ENCODE assay signal across 9 mouse cellular contexts in the genomic region with DNA sequence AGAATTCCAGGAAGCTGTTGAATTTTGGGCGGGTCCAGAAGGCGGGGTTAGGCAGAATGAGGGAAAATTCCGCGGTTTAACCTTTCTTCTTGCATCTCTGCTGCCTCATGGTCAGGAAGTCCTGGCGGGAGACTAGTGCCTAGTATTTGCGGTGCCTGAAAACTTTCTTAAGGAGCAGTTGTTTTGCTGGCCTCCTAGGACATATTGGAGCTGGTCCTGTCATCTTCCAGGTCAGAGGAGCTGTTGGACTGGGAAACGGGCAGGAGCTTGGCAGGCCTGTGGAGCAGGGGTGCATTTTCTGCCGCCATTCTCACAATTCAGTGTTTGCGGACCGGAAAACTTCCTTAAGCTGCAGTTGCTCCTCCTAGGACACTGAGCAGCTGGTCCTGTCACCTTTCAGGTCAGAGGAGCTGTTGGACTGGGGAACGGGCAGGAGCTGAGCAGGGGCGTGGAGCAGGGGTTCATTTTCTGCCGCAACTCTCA. TPM values are rescaled to one million over a fixed set of nuclear protein-coding genes. Genes with fewer than 3 reads are reported as not detected.
DNase-seq lines count a peak whose midpoint lies in the region; ATAC-seq and TF ChIP-seq lines count a peak whose summit lies in the region.
"Had no signal": no experiment of that assay in that cellular context is flagged by ENCODE, and none has a peak within 500 bp of the region (broad histone marks: within the 10 kb centered on the region; RNA-seq: fewer than 3 reads in every experiment).

No protein-coding gene starts in this region.

- H3K36me3 ChIP-seq in lung, postnatal 0 days (ENCODE audit: insufficient read depth, low read length), result no peaks in the 10 kb centered on the region
- no peaks in the 10 kb centered on the region for H3K36me3 ChIP-seq in embryonic facial prominence, embryonic 14.5 days (ENCODE audit: control insufficient read depth, insufficient read depth, low read length)
- no peaks in the 10 kb centered on the region for H3K36me3 ChIP-seq in limb, embryonic 10.5 days
- no peaks in the 10 kb centered on the region for H3K36me3 ChIP-seq in stomach, embryonic 14.5 days (ENCODE audit: control insufficient read depth, insufficient read depth, low read length)

- WGBS in lung, postnatal 0 days, result 43% methylated on average over 13 of the region's 13 CpGs
- WGBS in embryonic facial prominence, embryonic 14.5 days, result 40% methylated on average over 13 of the region's 13 CpGs
- WGBS in limb, embryonic 10.5 days, result 34% methylated on average over 13 of the region's 13 CpGs
- WGBS in stomach, embryonic 14.5 days, result 34% methylated on average over 13 of the region's 13 CpGs

- no peak overlapping the region for H3K4me3 ChIP-seq in lung, postnatal 0 days (ENCODE audit: low read depth, low read length)
- H3K4me3 ChIP-seq in embryonic facial prominence, embryonic 14.5 days (ENCODE audit: low read depth, low read length), result peak overlapping the region; percentile 24
- peak overlapping the region; percentile 51 for H3K4me3 ChIP-seq in limb, embryonic 10.5 days
- peak overlapping the region; percentile 10; the same call in 1 of the 2 replicates for H3K4me3 ChIP-seq in stomach, embryonic 14.5 days (ENCODE audit: low read depth, low read length)

- peak overlapping the region; percentile 27; the same call in 1 of the 2 replicates for H3K4me2 ChIP-seq in lung, postnatal 0 days (replicated peaks; ENCODE audit: low read depth, low read length)
- peak overlapping the region; percentile 40 for H3K4me2 ChIP-seq in embryonic facial prominence, embryonic 14.5 days (ENCODE audit: low read depth, low read length)
- peak overlapping the region; percentile 34 for H3K4me2 ChIP-seq in stomach, embryonic 14.5 days (replicated peaks; ENCODE audit: low read depth, low read length)

- TF ChIP-seq CTCF in lung, postnatal 0 days (IDR thresholded peaks at IDR 0.05), result no peak

- no peak overlapping the region for H3K27ac ChIP-seq in lung, postnatal 0 days (ENCODE audit: low read length)
- no peak overlapping the region for H3K27ac ChIP-seq in embryonic facial prominence, embryonic 14.5 days (replicated peaks; ENCODE audit: low read depth, low read length)
- peak overlapping the region; percentile 72 for H3K27ac ChIP-seq in limb, embryonic 10.5 days
- H3K27ac ChIP-seq in stomach, embryonic 14.5 days (ENCODE audit: low read length), result no peak overlapping the region

- no peak overlapping the region for H3K9ac ChIP-seq in lung, postnatal 0 days (replicated peaks; ENCODE audit: low read depth)
- H3K9ac ChIP-seq in embryonic facial prominence, embryonic 14.5 days (ENCODE audit: low read depth, low read length), result no peak overlapping the region
- no peak overlapping the region for H3K9ac ChIP-seq in stomach, embryonic 14.5 days (replicated peaks; ENCODE audit: low read depth, low read length)

- no peak for TF ChIP-seq EP300 in lung, postnatal 0 days (IDR thresholded peaks at IDR 0.05)

- ATAC-seq in lung, postnatal 0 days, result no peak
- ATAC-seq in embryonic facial prominence, embryonic 14.5 days (ENCODE audit: low read depth), result no peak
- no peak for ATAC-seq in stomach, embryonic 14.5 days (ENCODE audit: insufficient number of reproducible peaks, insufficient read depth, low FRiP score, low read depth)

- intact Hi-C loops in gastrocnemius, postnatal 36 days (cut with DNase I), result no loop called here

- H3K4me1 ChIP-seq in lung, postnatal 0 days (ENCODE audit: insufficient read depth, low read depth, low read length), result no peaks in the 10 kb centered on the region
- no peaks in the 10 kb centered on the region for H3K4me1 ChIP-seq in embryonic facial prominence, embryonic 14.5 days (ENCODE audit: control insufficient read depth, insufficient read depth, low read length)
- no peaks in the 10 kb centered on the region for H3K4me1 ChIP-seq in limb, embryonic 10.5 days
- no peaks in the 10 kb centered on the region for H3K4me1 ChIP-seq in stomach, embryonic 14.5 days (ENCODE audit: control insufficient read depth, insufficient read depth, low read length)

- H3K27me3 ChIP-seq in lung, postnatal 0 days (replicated peaks; ENCODE audit: insufficient read depth, low read length), result no peaks in the 10 kb centered on the region
- H3K27me3 ChIP-seq in embryonic facial prominence, embryonic 14.5 days (replicated peaks; ENCODE audit: control insufficient read depth, insufficient read depth, low read length), result no peaks in the 10 kb centered on the region
- H3K27me3 ChIP-seq in limb, embryonic 10.5 days (ENCODE audit: low read depth, poor library complexity, severe bottlenecking), result no peaks in the 10 kb centered on the region
- no peaks in the 10 kb centered on the region for H3K27me3 ChIP-seq in stomach, embryonic 14.5 days (ENCODE audit: control insufficient read depth, insufficient read depth, low read length)

- no peak for DNase-seq in lung, postnatal 0 days (ENCODE audit: low spot score)
- DNase-seq in lung, postnatal 10 days, result no peak
- DNase-seq in embryonic facial prominence, embryonic 14.5 days (ENCODE audit: low spot score), result no peak
- DNase-seq in limb, embryonic 10.5 days (ENCODE audit: low spot score), result peak; percentile 71
- DNase-seq in natural killer cell, adult 2 months (ENCODE audit: low spot score in 2 of 2), result no peak
- DNase-seq in gastrocnemius, postnatal 36 days, result no peak
- no peak for DNase-seq in gastrocnemius, postnatal 25 days
- DNase-seq: layer of hippocampus, postnatal 36 days had no signal

- H3K9me3 ChIP-seq in lung, postnatal 0 days (ENCODE audit: low read length), result 0 out of 2 replicates have a peak, but pooled peaks cover 4% of the 10 kb centered on the region
- peaks cover 17% of the 10 kb centered on the region for H3K9me3 ChIP-seq in embryonic facial prominence, embryonic 14.5 days (ENCODE audit: control insufficient read depth, low read length)
- no peaks in the 10 kb centered on the region; the same call in 1 of the 2 replicates for H3K9me3 ChIP-seq in limb, embryonic 10.5 days (replicated peaks)
- H3K9me3 ChIP-seq in stomach, embryonic 14.5 days (ENCODE audit: control insufficient read depth, low read depth, low read length), result peaks cover 7% of the 10 kb centered on the region

RNA-seq across cellular contexts. Expression of a gene that starts 43.1 kb away (rescaled TPM):
- 1.4 and 1.7 TPM in 2 replicates for polyA plus RNA-seq in lung, postnatal 0 days (2015; fragmentation: Nextera tagmentation; extraction: Ambion mirVana)
- polyA plus RNA-seq in embryonic facial prominence, embryonic 14.5 days (2014; fragmentation: Nextera tagmentation; extraction: Ambion mirVana), result 4.2 and 5.8 TPM in 2 replicates
- polyA plus RNA-seq in limb, embryonic 10.5 days (2016; fragmentation: Nextera tagmentation; extraction: Ambion mirVana), result 12.3 and 13.5 TPM in 2 replicates
- 8.1 and 8.3 TPM in 2 replicates for polyA plus RNA-seq in stomach, embryonic 14.5 days (2014; fragmentation: Nextera tagmentation; extraction: Ambion mirVana)
- 1 to 10 TPM; 3.4 to 4.0 TPM for total RNA-seq in gastrocnemius, postnatal 36 days (2021)
- 1 to 10 TPM; 2.9 to 5.0 TPM for total RNA-seq in gastrocnemius, postnatal 25 days (2021)
